Mouse (Mus musculus) embryonic fibroblast, embryonic 13.5 days (primary cell): Measurements from ENCODE around the gene Alg2. TPM values are rescaled to one million over a fixed set of nuclear protein-coding genes. Genes with fewer than 3 reads are reported as not detected.

Experiments
- H3K27ac ChIP-seq: 2 replicates; pipeline ENCODE4 v1.5.1; 2012; ENCODE audit warnings: low read length, control low read depth, inconsistent platforms; ENCODE audit not compliant: insufficient read depth
- H3K4me1 ChIP-seq: 2 replicates; pipeline ENCODE4 v1.6.1; 2011; ENCODE audit warnings: low read length; ENCODE audit not compliant: control insufficient read depth, insufficient read depth
- H3K4me3 ChIP-seq: 2 replicates; pipeline ENCODE4 v1.5.1; 2011; ENCODE audit warnings: mild to moderate bottlenecking, control low read depth, low read length; ENCODE audit not compliant: insufficient read depth
- CTCF ChIP-seq: IDR thresholded peaks from 2 replicates; pipeline ENCODE4 v1.5.1; 2011; ENCODE audit warnings: mild to moderate bottlenecking, control low read depth, low read length, moderate library complexity, borderline replicate concordance; ENCODE audit not compliant: insufficient read depth
- POLR2A ChIP-seq: IDR thresholded peaks from 2 replicates; pipeline ENCODE4 v1.6.1; 2011; ENCODE audit warnings: low read depth, mild to moderate bottlenecking, control low read depth, low read length, moderate library complexity
- polyA plus RNA-seq: library from polyadenylated mRNA; stranded (reverse); fragments of >200 nt; gene quantifications from 2 replicates; pipeline ENCODE4 v1.2.4, GENCODE M21; 2011; ENCODE audit warnings: low read depth; ENCODE audit not compliant: missing spikeins, insufficient read length

Gene Alg2
- polyA plus RNA-seq, 1 experiment, result 34.0 TPM

DNA sequence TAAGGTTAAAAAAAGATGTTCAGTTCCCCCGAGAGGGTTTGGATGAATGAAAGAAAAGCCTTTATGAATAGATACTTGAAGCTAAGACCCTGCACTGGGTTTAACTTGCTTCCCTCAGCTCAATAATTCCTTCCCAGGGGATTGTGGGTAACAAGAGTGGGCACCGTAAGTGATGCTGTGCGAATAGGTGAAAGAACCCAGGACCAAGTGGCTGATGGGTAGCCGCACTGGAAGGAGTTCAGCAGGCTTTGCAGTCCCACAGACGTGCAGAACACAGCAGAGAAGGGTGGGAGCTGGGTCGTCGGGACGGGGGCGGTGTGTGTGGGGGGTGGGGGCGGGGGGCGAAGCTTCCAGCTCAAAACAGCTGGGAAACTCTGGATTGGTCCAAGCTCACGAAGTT, 39.0 kb downstream of the Alg2 start:
- H3K4me3 ChIP-seq, result no peak overlapping the region
- H3K27ac ChIP-seq, result no peak overlapping the region
- no peaks in the 10 kb centered on the region; the same call in 1 of the 2 replicates for H3K4me1 ChIP-seq
- TF ChIP-seq CTCF (no peak), POLR2A (no peak)

DNA sequence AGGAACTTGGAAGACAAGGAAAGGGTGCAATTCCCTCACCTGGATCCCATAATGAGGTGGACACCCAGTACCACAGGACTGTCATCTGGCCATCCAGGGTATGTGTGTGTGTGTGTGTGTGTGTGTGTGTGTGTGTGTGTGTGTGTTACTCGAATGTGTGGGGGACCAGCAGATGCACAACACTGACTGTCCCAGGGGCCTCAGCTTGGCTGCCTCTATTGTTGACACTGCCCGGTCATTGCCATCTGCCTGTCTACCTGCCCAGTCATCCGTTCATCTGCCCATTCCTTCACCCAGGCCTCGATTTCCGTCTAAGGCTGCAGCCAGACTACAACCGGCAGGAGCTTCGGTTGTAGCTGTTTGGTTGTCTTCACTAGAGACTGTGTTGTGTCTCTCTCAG, 41.4 kb downstream of the Alg2 start:
- TF ChIP-seq POLR2A, result no peak
- Histone ChIP-seq H3K4me1 (no peaks in the 10 kb centered on the region), H3K4me3 (no peak overlapping the region), H3K27ac (no peak overlapping the region)

DNA sequence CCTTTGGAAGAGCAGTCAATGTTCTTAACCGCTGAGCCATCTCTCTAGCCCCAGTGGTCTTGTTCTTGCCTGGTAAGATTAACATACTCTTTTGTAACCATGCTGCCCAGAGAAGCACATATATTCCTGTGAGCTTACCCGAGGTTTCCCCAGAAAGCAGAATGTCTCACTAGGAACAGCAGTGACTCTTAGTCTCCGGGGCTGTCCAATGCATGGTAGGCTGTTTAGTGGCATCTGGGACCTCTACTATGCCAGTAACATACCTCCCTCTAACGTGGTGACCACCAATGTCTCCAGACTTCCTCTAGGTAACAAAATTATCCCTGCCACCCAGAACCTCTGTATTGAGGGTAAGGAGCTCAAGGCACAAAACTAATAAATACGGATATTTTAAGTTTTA, 43.1 kb downstream of the Alg2 start:
- H3K4me1 ChIP-seq, result no peaks in the 10 kb centered on the region
- H3K4me3 ChIP-seq, result no peak overlapping the region

DNA sequence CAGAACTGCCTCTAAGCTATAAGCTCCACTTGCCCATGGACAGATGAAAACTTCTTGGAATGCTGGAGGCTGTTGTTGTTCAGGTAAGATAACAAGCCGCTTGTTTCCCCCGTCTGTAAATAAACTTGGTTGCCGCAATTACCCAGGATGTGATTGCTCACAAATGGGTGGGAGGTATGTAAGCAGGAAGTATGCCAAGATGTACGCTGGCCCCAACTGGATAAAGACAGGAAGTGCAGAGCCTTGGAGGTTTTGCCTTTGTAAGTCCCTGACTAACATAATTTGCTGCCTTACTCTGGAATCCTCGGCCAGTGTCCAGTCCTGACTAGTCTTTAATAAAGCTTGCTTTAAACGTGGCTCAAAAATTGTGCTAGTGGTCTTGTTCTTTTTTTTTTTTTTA, 43.6 kb downstream of the Alg2 start:
- no peak overlapping the region for H3K4me3 ChIP-seq
- H3K27ac ChIP-seq, result no peak overlapping the region
- no peaks in the 10 kb centered on the region for H3K4me1 ChIP-seq
- TF ChIP-seq POLR2A, result no peak
- no peak for TF ChIP-seq CTCF

More for the DNA sequence above, 43.1 kb downstream of the Alg2 start:
- TF ChIP-seq CTCF, result no peak
- no peak for TF ChIP-seq POLR2A
- H3K27ac ChIP-seq, result no peak overlapping the region

DNA sequence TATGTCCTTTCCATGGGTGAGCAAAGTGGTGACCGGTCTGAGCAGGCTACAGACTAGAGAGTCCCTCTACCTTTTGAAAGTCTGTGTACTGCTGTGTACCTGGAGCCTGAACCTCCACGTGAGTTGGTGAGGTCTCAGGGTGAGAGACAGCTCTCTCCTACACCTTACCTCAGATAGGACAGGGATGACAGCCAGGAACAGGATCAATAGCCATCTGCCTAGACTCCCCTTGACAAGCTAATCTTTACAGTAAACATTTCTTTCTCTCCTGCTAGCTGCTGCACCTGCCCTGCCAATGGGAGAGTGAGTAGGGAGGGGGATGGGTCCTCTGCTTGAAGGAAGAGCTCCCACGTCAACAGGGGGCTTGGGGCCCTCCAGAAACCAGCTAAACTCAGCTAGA, 46.5 kb downstream of the Alg2 start:
- Histone ChIP-seq H3K27ac (no peak overlapping the region), H3K4me1 (no peaks in the 10 kb centered on the region), H3K4me3 (no peak overlapping the region)
- TF ChIP-seq CTCF (no peak), POLR2A (no peak)

DNA sequence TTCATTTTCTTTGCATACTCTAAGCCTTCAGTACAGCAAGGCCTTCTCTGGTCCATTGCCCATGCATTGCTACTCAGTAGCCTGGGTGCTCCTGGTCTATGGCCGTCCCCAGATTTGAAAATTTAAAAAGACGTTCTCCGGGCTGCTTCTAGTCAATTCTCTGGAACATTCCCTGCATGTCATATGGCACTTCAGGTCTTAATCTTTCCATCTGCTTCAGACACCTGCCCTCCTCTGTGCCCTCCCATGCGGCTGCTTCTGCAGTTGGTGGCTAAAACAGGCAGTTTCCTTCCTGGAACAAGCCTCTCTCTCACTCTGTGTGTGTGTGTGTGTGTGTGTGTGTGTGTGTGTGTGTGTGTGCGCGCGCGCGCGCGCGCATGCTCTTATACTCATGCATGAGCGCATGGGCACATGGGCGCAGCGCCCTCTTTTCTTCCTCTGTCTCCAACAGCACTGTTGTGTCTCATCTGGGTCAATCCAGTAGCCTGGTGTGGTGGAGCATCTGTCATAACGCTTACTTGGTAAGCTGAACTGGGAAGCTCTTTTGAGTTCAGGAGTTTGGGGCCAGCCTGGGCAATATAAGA, 48.8 kb downstream of the Alg2 start:
- Histone ChIP-seq H3K27ac (no peak overlapping the region), H3K4me1 (no peaks in the 10 kb centered on the region), H3K4me3 (no peak overlapping the region)
- TF ChIP-seq POLR2A, result no peak
- no peak for TF ChIP-seq CTCF

DNA sequence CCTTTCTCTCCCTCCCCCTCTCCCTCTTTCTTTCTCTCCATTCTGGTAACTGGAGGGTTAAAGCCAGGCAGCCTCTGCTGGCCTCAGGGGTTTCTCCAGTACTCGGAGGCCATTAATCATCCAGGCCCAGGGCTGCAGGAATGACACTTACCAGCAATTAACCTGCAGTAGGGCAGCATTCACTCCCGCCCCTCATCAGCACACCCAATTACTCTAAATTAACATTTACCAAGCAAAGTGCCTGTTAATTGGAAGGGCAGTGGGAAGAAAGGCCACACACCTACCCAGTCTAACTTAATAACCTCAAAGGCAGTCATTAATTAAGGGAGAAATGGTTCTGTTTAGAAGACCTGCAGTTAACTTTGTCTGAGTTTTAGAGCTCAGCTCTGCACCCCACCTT, 49.8 kb downstream of the Alg2 start:
- Histone ChIP-seq H3K4me1 (no peaks in the 10 kb centered on the region), H3K4me3 (no peak overlapping the region), H3K27ac (no peak overlapping the region)
- TF ChIP-seq POLR2A (no peak), CTCF (no peak)

DNA sequence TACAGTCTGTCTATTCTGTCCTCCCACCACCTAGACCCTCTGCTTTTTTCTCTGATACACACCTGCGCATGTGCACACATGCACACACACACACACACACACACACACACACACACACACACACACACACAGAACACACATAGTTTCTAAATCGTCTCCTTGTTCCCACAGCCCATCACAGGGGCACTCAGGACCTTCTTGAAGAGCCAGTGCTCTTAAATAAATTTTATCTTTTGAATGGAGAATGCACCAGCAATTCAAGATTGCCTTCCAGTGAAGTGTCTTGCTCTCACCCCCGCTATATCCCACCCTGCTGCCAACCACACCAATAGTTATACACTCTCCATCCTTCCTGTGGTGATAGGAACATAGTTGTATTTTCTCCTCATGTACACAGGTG, 51.2 kb downstream of the Alg2 start:
- H3K4me1 ChIP-seq, result no peaks in the 10 kb centered on the region
- TF ChIP-seq POLR2A (no peak), CTCF (no peak)
- H3K4me3 ChIP-seq, result no peak overlapping the region

DNA sequence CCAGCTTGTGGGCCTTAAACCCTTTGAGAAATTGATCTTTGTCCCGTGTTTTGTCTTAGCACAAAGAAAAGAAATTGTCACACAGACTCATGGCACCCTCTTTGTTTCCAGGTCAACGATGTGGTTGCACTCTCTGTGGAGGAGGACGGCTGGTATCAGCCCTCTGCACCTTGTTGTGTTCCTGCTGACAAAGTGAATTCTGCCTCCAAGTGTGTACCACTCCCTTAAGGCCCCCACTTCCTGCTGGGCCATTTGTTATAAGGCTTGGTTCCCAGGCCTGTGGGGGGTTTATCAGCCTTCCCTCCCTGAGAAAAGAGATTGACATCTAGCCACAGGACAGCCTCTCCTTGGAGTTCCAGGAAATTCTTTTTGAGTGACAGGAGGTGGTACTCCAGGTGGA, 51.9 kb downstream of the Alg2 start:
- TF ChIP-seq CTCF (no peak), POLR2A (no peak)
- Histone ChIP-seq H3K27ac (no peak overlapping the region), H3K4me1 (no peaks in the 10 kb centered on the region), H3K4me3 (no peak overlapping the region)

More for the DNA sequence above, 51.2 kb downstream of the Alg2 start:
- H3K27ac ChIP-seq, result no peak overlapping the region

DNA sequence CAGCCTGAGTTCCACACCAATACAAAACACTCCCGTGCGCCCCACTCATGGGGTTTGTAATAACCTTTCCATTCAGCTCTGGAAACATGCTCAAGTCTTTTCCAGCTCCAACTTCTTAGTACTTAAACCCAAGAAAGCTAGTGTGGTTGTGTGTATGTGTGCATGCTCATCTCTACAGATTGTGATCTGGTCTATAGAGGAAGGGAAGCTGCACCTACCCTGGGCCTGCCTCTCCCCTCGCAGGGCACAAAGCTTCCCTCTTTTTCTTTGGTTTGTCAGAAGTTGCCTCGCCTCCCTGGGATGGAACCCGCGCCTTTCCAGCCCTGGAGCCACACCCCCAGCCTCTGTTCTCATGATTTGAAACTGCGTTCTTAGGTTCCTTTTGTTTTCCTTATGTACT, 53.9 kb downstream of the Alg2 start:
- Histone ChIP-seq H3K27ac (no peak overlapping the region), H3K4me3 (no peak overlapping the region), H3K4me1 (no peaks in the 10 kb centered on the region)
- no peak for TF ChIP-seq POLR2A
- no peak for TF ChIP-seq CTCF
